16 mouse cellular contexts compared by ENCODE assay signal in genomic region chr5:69542489-69542888, GRCm38 (mm10). TPM values are rescaled to one million over a fixed set of nuclear protein-coding genes. Genes with fewer than 3 reads are reported as not detected.
DNase-seq lines count a peak whose midpoint lies in the region; ATAC-seq lines count a peak whose summit lies in the region.
"Had no signal": no experiment of that assay in that cellular context is flagged by ENCODE, and none has a peak within 500 bp of the region (broad histone marks: within the 10 kb centered on the region; RNA-seq: fewer than 3 reads in every experiment).

Yipf7 (minus strand) TSS chr5:69542648.

- H3K9ac ChIP-seq in heart, embryonic 13.5 days, result no peak within 1 kb of the TSS
- H3K9ac ChIP-seq: embryonic facial prominence, embryonic 15.5 days; limb, embryonic 12.5 days; neural tube, embryonic 13.5 days had no signal

- no peak for ATAC-seq in heart, embryonic 13.5 days (ENCODE audit: extremely low read depth, insufficient number of reproducible peaks, low FRiP score, low TSS enrichment)
- ATAC-seq: intestine, postnatal 0 days had no signal

- peak within 1 kb of the TSS; percentile 60 for H3K27ac ChIP-seq in heart, embryonic 13.5 days (replicated peaks)
- H3K27ac ChIP-seq: embryonic facial prominence, embryonic 15.5 days; layer of hippocampus, adult 2 months; limb, embryonic 12.5 days; midbrain, embryonic 10.5 days; neural tube, embryonic 13.5 days had no signal

- H3K9me3 ChIP-seq in heart, embryonic 13.5 days, result no peaks in the 10 kb centered on the region
- H3K9me3 ChIP-seq: embryonic facial prominence, embryonic 15.5 days; limb, embryonic 12.5 days; midbrain, embryonic 10.5 days; neural tube, embryonic 13.5 days had no signal

- DNase-seq in cerebellum, adult 11-12 months, result peak; percentile 41
- DNase-seq in cerebellum, postnatal 14 days, result no peak
- peak; percentile 23 for DNase-seq in right cerebral cortex, adult 2 months (ENCODE audit: low spot score in 2 of 2)
- no peak for DNase-seq in right cerebral cortex, postnatal 4 days
- DNase-seq in telencephalon, adult 2 months (ENCODE audit: low read depth, low spot score), result peak; percentile 21
- DNase-seq in urinary bladder, postnatal 4 days (ENCODE audit: low spot score in 2 of 2), result no peak
- DNase-seq in adipocyte (ENCODE audit: low spot score), result no peak
- DNase-seq: lung, adult 2 months had no signal

- 31% methylated on average over 4 of the region's 4 CpGs for WGBS in heart, embryonic 13.5 days

- no peaks in the 10 kb centered on the region for H3K27me3 ChIP-seq in heart, embryonic 13.5 days (replicated peaks)
- H3K27me3 ChIP-seq: embryonic facial prominence, embryonic 15.5 days; limb, embryonic 12.5 days; neural tube, embryonic 13.5 days had no signal

- peaks cover 7% of the 10 kb centered on the region for H3K4me1 ChIP-seq in heart, embryonic 13.5 days
- H3K4me1 ChIP-seq: embryonic facial prominence, embryonic 15.5 days; limb, embryonic 12.5 days; midbrain, embryonic 10.5 days; neural tube, embryonic 13.5 days had no signal

- peak within 1 kb of the TSS; percentile 44 for H3K4me2 ChIP-seq in heart, embryonic 13.5 days
- H3K4me2 ChIP-seq: embryonic facial prominence, embryonic 15.5 days; limb, embryonic 12.5 days; neural tube, embryonic 13.5 days had no signal

- H3K36me3 ChIP-seq in heart, embryonic 13.5 days, result no peaks in the 10 kb centered on the region
- H3K36me3 ChIP-seq: embryonic facial prominence, embryonic 15.5 days; limb, embryonic 12.5 days; midbrain, embryonic 10.5 days; neural tube, embryonic 13.5 days had no signal

- 0 out of 2 replicates have a peak within 1 kb of the TSS, but pooled peaks have one; percentile 13 for H3K4me3 ChIP-seq in heart, embryonic 13.5 days
- H3K4me3 ChIP-seq: embryonic facial prominence, embryonic 15.5 days; layer of hippocampus, adult 2 months; limb, embryonic 12.5 days; midbrain, embryonic 10.5 days; neural tube, embryonic 13.5 days had no signal

RNA-seq across cellular contexts. Expression of gene Yipf7, which starts in this region (rescaled TPM):
- polyA plus RNA-seq in heart, embryonic 13.5 days (2015; fragmentation: Nextera tagmentation; extraction: Ambion mirVana), result 6.5 and 9.6 TPM in 2 replicates
- polyA plus RNA-seq: embryonic facial prominence, embryonic 15.5 days; intestine, postnatal 0 days; midbrain, embryonic 10.5 days; neural tube, embryonic 13.5 days; small intestine, adult 2 months had no signal

Comparison
In these comparisons a context has a peak if more than half of its experiments do, and no peak if none do; other contexts are left out.
1. DNase-seq: peak in cerebellum, adult 11-12 months (single experiment), right cerebral cortex, adult 2 months (2 of 2) and telencephalon, adult 2 months (single experiment); none in cerebellum, postnatal 14 days (0 of 2), right cerebral cortex, postnatal 4 days (single experiment), urinary bladder, postnatal 4 days (0 of 2) and adipocyte (single experiment).